Mouse (Mus musculus) T-cell, adult 2 months (primary cell): ENCODE measurements at regions not wholly inside any gene's neighbourhood (a gene's known extent, or its start where the extent isn't known, plus 50 kb on each side); places are given as distances from the start of the nearest gene placed in this dataset.
A peak's percentile ranks its signal among the peaks of the same experiment; 100 is the strongest.

Source experiments
- DNase-seq: peaks from one replicate; pipeline ENCODE4 v3.0.0; 2022; ENCODE audit warnings: low spot score

DNA sequence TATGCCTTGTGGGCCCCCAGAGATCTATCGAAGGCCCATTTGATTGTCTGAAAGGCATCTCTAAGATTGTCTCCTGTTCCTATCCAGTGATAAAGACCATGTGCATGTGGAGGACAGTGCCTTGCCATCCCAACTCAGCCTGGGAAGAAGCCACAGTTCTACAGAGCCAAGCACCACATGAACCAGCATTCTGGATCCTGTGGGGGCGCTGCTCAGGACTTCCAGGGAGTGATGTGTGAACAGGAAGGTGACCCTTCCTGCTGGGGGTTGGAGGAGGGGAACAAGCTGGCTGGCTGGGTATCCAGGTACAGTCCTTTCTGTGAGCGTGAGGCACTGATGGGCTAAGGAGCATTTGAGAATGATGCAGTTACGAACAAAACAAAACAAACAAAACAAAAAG, 163.8 kb downstream of the Gm26897 start:
- DNase-seq = no peak

DNA sequence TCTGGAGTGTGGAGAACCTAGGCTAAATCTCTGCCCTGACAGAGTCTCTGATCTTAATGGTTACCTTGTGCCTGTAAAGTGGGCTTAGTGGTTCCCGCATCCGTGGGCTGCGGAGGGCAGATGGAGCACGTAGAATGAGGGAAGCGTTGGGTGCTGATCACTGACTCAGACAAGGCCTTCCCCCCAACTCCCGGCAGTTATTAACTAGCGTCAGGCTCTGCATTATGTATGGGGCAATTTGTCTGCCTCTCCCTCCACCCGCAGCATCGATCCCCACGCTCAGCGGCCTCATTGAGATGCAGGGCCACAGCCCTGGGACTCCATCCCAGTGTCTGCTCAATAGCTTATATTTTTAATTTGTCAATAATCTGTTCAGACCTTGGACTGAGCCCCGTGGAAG, 164.8 kb downstream of the Gm26897 start:
- no peak for DNase-seq

DNA sequence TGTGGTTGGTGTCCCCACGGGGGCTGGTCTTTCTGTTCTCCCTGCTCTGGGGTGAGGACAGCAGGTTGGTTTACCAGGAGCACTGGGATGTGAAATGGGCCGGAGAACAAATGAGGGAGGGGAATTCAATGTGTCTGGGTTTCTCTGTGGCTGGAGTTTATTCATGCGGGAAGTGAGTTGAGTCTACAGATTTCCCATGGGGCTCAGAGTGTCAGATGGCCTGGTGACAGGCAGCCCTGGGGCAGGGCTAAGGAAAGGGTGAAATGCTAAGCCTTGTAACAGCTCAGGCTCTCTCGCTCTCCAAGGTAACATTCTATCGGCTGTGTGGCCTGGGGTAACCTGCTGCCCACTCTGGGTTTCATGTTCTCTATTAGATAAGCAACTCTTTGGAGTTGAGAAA, 167.5 kb downstream of the Gm26897 start:
- DNase-seq = no peak

DNA sequence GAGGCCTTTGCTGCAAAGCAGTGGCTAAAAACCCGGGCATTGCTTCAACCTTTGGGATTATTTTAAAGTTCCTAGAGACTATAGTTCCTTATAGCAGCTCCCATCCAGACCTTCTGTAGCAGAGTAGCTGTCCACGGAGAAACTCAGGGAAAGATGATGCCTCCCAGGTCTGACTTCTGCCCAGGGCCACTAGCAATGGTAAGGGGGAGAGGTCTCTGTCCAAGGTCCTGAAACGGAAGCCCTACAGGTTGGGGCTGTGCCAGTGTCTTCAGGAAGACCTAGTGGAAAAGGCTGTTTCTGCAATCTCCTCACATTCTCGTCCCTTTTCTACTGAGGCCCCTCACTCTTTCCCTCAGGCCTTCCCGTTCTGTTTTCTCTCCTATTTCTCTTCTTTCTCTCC, 168.0 kb downstream of the Gm26897 start:
- DNase-seq = peak; percentile 7

DNA sequence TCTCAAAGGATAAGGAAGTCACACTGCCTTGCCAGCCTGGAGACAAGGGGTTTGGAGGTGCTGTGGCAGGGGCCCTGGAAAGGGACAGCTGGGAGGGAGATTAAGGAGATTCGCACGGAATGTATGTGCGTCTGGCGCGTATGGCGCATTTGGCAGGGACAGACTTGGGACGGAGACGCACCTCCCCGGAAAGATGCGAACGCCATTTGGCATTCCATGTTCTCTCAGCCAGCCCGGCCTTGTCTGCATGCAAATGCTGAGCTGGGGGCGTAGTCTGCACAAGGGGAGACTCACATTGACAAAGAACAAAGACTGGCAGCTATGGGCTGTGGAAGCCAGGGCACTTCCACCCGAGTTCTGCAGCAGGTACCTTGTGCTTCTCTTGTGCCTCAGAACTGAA, 174.4 kb downstream of the Gm26897 start:
- no peak for DNase-seq

DNA sequence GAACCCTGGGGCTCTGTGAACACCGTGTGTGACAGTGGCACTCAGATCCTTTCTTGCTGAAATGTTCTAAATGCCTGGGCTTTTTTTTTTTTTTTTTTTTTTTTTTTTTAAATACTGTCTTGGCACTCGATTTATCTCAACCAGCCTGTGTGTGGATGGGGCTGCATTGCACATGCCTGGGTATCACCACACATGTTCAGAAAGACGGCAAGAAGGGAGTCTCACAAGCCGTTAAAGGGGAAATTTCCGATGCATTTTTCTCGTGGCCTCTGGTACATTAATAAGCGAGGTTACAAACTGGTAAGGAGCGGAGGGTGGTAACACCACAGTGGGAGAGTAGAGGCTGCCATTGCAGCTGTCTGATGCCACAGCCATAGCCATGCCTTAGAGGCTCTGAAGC, 176.8 kb downstream of the Gm26897 start:
- DNase-seq = no peak

DNA sequence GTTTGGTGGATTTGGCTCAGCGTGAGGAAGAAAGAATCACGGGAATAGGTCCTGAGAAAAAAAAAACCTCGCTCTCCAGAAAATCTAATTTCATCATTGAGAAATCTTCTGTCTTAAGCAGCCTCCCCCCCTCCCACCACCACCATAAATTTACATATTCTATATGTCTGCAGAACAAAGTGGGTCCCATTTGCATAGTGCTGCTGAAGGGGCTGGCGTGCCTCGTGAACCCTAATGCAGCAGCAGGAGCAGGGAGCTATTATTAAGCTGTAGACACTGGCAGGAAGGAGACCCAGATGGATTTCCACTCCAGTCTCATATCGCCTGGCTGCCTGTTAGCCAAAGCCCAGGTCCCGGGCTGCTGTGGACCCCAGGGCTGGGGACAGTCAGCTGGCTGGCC, 179.6 kb downstream of the Gm26897 start:
- no peak for DNase-seq

DNA sequence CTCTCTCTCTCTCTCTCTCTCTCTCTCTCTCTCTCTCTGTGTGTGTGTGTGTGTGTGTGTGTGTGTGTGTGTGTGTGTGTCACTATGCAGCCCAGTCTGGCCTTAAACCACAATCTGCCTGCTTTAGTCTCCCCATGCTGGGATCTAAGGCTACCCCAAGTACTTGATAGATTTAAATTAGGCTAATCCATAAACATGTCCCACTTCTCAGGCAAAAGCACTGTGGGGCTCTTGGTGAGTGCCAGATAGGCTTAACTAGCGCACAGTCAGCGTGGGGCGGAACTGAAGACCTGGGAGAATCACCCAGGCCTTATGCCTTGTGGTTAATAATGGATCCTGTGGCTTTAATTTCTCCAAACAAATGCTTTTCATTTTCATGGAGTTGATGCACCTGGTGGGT, 180.6 kb downstream of the Gm26897 start:
- no peak for DNase-seq

DNA sequence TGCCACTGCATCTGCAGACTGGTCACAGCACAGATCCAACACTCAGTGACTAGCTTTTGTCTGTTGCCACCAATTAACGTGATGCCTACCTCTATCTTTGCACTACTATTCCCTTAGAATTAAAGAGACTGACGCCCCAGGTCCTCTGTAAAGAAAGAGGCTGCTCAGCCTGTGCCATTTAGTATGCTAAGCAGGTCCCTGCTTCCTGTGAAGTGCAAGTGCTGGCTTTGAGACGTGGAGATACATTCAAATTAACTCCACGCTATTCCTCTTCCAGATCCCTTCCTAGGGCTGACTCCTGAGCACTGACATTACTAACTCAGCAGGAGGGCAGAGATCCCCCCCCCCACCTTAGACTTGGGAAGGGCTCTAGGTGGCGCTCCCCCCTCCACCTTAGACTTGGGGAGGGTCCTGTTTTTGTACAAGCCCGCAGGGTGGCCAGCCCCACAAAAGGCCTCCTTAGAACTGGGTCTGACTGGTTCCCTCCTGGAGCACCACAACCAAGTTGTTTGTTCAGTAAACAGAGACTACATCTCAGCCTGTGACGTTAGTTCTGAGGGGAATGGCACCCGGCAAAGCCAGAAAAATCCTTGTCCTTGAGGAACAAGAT, 184.0 kb downstream of the Gm26897 start:
- DNase-seq = no peak

DNA sequence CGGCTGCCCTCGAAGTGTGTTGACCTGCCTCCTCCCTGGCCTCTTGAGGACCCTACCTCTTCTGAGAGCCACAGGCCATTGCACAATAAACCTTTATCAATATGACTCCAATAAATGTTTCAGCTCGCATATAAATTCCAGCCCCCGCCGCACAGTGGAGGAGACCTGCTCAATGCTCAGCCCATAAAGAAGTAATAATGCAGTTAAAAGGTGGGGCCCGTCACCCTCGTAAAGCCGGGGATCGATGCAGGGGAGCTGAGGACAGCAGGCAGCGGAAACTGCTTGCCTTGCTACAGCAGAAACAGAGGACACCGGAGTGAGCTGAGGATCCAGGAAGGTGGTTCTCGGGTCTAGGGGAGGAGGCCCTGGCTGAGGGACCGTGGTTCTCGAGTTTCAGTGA, 185.2 kb downstream of the Gm26897 start:
- no peak for DNase-seq

DNA sequence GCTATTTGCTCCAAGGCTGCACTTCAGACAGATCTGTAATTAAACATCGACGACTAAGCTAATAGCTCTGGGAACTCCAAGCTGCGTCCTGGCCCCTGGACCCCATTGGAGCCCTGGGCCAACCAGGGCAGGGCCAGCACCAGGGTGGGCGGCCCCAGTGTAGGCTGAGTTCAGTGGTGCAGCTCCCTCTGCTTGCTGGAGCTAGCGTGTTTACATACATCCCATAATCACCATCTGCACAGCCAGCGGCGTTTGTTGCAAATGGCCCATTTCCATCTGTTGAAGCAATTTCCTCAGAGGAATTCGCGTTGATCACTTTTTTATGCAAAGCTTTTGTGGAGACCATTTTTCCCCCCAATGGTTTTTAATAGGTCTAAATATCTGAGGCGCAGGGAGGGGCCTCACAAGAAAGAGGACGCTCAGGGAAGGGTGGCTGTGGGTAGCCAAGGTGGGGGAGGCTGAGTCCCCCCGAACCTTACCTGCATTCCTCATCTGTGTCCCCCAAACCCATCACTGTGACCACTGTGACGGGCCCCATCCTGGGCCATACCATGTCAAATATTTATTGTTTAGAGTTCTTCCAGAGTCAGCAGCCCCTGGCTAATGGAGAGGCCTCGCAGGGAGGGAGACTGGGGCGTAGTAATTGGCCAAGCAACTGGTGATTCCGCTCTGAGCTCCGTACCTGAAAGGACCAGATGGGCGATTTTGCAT, 189.4 kb downstream of the Gm26897 start:
- no peak for DNase-seq

DNA sequence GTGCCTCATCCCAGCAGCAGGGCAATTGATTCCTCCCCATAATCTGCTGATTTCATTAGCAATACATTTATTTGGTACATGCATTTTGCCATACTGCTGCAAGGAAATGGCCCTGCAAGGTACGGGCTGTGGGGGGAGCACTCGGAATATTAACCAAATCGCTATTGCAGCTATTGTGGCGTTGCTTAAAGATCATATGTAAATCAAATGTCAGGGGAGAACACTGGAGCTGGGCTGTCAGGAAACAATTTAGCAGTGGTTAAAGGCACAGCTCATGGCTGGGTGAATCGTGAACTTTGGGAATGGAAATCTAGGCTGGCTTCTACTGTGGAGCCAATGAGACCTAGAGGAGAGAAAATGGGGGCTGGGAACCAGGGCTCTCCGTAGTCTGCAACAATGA, 192.0 kb downstream of the Gm26897 start:
- no peak for DNase-seq

DNA sequence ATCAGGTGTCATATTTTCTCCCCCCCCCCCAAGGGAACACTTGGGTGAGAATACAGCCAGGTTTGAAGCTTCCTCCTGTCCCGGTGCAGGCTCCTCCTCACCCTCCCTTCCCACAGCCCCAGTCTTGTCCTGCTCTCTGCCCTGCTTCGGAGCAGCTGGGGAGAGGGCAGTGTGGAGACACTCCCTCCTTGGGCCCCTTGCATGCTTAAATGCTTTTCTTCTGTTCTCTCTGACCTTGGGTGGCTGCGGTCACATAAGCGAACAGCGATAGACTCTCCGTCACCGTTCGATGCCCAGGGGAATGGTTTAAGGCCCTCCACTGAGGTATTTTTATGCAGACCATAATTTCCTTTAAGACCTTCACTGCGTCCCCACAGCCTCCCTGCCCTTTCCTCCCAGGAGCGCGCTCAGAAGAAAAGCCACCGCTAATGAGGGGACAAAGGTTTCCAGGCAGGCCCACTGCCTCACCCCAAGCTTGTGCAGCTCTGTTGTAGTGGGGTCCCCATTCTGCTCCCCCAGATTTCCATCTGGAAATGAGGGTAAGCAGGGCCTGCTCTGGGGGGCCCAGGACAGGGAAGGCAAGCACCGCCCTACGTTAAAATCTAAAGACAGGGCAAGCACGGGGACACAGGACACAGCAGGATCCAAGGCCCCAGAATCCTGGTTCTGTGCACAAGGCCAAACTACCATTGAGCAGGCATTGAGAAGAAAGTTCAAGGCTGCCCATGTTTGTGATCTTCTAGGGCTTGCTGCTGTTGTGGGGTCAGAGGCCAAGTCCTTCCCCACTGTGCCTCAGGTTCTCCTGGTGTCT, 195.7 kb downstream of the Gm26897 start:
- no peak for DNase-seq

DNA sequence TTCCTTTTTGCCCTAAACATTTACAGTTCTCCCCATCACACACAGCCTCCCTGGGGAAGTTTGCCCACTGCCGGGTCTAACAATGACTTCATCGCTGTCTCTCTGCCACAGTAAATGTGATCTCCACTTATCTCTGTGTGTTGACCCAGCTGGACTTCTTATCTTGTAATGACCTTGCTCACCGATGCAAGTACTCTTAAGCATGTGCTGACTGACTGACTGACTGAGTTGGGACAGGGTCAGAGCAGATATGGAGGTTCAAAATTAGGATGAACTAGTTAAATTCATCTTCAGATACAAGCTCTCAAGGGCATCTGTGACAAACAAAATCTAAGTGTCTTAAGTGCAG, 196.2 kb downstream of the Gm26897 start:
- DNase-seq = no peak

DNA sequence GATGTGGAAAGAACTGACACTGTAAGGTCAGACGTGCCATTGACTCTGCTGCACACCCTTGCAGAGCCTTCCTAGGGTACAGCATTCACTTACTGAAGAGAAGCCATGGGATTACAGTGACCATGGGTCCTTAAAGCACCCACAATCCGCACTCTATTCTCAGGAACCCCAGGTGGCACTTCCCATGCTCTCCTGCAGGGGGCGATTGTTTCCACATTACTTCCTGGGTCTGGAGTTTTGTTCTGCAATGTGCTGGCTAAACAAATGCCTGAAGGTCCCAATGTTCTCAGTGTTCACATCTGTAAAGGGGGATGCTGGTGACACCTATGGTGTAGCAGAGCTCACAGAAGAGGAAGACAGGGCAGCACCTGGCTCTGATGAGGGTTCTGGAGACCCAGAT, 198.0 kb downstream of the Gm26897 start:
- peak; percentile 21 for DNase-seq

DNA sequence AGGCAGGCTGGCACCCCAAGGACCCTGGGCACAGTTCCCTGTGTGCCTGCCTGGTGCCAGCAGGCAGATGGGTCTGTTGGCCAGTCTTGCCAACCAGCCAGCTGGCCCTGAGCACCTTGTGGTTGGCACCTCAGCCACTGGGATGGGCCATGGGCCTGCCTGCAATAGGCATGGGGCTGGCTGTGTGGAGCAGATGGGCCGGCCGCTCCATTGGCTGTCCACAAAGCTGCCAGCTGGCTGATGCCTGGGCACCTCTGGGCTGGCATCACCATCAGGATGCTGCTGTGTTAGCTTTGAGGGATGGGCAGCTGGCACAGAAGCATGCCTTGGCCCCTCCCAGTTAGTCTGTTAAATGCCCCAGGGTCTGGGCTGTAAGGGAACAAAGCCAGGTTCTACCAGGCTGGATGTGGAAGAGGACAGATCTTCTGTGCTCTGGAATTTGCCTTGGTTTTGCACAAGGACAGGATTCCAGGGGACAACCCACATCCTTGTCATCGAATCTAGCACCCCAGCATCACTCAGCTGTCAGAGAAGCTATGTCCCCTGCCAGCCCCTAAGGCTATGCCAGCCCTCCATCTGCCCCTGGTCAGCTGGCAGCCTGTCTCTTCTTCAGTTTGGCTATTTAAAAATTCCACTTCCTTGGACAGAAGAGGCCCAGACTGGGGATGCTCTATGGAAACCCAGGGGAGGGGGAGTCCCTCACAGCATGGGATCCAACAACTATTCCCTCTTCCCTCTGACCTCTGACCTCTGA, 201.8 kb downstream of the Gm26897 start:
- DNase-seq = no peak

DNA sequence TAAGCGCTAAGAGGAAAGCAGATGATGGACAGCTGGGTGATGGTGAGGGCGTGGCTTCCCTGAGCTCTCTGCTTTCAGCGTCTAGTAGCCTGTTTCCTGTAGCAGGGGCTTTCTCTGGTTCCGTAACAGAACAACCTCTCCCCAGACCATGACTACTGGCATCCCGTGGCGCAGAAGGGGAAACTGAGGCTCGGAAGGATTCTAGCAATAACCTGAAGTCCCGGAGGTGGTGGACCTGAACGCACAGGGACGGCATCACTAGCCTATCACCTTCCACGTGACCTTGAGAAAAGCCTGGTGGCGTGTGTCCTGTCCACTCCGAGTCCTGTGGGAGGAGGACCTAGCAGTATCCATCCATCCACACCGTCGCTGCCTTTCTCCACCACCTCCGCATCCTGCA, 208.1 kb downstream of the Gm26897 start:
- DNase-seq = no peak

DNA sequence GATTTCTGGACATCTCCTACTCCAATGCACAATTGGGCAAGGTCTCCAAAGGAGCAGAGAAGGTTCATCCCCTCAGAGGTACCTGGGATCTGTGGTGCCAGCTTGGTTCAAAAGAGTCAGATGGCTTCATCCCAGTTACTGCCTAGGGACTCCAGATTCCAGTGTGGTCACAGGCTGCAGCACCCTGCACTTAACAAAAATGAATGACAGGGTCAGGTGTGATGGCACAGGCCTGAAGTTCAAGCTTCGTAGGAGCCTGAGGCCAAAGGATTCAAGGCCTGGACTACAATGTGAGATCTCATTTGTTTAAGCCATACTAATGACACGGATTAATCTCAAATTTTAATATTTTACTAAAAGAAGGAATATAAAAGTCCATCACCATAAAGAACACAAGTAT, 209.1 kb downstream of the Gm26897 start:
- DNase-seq = no peak

DNA sequence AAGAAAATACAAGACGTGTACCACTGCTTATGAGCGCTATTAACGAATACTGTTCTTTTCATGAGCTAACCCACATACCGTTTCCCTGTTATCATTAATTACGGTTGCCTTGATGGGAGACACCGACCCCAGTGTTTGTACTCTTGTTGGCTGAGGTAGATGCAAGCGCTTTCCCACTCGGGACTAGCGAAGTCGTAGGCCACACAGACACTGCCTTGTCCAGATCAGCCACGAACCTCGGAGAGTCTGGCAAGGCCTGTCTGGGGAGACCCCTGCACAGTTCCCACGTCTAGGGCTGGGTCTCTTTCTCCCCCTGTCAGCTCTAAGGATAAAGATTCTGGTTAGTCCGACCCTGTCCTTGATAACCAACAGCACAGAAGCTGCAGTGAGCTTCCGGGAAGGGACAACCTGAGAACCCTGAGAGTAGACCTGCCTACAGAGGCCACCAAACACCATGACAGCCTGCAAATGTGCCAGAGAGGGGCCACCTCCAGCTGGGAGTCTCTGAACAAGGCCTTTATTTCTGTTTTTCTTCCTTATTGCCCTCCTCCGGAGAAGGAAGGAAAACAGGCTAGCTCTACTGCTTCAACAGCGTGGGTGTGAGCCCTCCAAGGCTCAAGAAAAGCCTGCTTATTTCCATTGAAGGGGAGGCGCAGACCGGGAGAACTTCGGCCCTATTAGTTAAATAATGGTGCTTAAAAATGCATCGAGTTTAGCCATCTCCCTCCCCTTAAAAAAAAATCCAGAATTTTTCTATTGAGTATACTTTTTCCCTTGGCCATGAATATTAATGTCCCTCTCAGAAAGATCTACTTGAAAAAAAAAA, 209.8 kb downstream of the Gm26897 start:
- DNase-seq = no peak

DNA sequence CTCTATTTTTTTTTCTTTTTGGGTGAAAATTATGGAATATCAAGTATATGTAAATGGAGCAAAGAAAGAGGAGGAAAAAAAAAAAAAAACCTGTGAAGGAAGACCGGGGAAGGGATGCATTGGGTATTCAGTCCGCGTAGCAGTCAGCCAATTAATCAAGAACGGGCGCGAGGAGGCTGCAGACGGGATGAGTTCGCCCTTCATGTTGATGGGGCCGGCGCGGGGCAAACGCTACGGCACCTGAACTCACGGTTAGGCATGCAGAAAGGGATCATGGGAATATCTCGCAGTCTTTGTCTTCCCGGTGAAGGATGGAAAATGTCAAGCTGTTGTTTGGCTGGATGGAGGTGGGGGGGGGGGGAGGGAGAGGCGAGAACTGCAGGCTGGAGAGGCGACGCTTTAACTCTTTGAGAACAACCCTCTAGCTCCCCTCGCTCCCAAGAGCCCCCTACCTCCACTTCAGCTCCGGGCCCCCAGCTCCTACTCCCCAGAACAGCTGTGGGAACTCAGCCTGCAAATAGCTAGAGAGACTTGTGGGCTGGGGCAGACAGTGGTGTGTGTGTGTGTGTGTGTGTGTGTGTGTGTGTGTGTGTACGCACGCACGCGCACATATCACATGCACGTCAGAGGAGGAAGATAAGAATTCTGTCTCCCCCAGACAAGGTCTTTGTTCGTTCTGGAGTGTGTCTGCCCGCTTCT, 210.7 kb downstream of the Gm26897 start:
- no peak for DNase-seq

DNA sequence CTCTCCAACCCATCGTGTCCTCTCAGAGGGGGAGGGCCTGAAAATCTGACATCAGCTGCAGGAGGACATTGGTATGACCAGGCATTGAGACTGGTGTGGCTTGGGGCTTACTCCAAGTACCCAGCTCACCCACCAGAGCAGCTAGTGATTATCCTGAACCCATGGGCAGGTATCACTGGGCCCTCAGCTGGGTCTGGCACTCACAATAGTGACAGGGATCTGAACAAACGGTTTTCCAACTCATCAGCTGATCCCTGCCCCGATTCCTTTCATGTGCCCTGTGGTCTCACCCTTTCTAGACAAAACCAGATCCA, 211.2 kb downstream of the Gm26897 start:
- DNase-seq = no peak
